Mouse (Mus musculus) gastrocnemius, adult 8-10 months (tissue): ENCODE measurements around the gene Hhatl. TPM values are rescaled to one million over a fixed set of nuclear protein-coding genes. Genes with fewer than 3 reads are reported as not detected.

ENCODE experiments used
- DNase-seq, 2 experiments: peaks; one replicate each; pipeline ENCODE4 v3.0.0; 2022; ENCODE audit warnings: low spot score in 2 of 2
- total RNA-seq, 4 experiments: library from RNA; stranded (reverse); gene quantifications; 2 replicates each; pipeline ENCODE4 v1.2.4; 2022

Hhatl gene
- 100 to 1,000 TPM; 129 to 160 (median 141) TPM for total RNA-seq

DNA sequence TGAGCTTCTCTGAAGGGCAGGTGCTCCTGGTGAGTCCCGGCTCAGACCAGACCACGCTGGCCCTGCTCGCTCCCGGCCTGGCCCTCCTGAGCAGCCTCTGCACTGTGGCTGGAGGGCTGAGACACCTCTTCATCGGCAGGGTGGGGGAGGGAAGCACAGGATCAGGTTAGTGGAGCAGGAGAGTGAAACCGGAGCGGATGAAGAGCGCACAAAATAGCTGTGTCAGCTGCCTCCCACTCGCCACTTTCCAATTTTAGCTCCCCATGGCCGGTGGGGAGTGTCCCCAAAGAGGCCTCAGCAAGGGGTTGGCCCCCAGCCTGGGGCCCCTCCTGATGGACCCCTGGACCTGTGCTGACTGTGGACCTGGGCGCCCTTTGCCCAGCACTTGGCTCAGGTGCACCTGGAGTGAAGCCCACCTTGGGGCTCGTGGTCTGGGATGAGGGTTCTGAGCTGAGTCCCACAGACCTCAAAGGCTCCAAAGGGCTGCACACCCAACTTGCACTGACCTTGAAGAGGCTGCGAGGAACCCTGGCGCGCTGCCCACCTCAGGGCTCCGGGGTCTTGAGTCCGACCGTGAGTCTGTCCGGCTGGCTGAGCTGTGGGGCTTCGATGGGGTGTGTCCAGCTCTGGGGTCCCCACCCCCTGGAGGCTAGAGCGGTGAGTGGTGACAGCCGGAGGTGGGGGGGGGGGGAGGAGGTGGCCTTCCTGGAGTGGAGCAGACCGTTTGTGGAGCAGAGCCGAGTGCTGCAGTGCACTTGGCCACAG lies at the start of gene Hhatl:
TSS of gene Hhatl (minus strand) at position 751 of the 765 bp plus-strand sequence.
- DNase-seq = peak; percentile 72 to 80

DNA sequence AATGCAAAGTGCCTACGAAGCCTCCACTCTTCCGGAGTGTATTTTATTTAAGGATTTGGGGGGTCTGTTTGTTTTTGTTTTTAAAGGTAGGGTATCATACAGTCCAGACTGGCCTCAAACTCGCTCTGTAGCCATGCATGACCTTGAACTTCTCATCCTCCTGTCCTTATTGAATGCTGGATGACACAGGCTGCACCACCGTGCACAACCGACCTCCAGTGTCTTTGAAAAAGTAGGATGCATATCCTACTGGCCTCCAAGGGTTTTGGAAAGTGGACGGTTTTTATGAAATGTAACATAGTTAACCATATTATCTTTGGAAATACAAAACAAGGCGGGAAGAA lies 47.3 kb upstream of the Hhatl start:
- no peak for DNase-seq

DNA sequence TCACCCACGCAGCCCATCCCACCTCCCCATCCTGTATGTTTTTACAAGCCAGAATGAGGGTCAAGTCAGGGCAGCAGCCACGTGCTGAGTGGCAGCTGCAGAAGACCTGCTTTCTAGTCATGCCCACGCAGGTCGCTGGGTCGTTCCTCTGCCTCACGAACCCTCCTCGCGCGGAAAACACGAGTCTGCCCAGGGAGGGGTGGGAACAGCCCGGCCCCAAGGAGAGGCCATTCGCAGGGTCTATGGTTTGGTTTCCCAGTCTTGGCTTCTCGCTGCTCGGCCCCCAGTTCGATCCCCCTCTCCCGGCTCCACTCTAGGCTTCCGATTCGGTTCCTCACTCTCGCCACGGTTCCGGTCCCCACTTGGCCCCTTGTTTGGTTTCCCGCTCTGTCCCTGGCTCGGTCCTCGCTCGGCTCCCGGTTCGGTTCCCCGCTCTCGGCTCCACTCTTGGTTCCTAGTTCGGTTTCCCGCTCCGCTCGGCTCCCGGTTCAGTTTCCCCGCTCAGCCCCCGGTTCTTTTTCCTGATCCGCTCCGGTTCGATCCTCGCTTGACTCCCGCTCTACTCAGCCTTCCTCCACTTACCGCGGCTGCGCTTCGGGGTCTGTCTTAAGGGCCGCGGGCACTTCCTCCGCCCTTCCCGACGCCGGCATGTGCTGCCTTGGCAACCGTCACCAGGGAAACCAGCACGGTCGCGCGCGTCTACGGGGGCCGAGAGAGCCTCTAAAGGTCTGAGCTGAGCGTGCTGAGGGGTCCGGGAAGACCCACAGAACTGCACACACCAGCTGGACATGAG lies 46.7 kb upstream of the Hhatl start, which contains the start of gene Ccdc13:
TSS of gene Ccdc13 (minus strand) at position 633 of the 793 bp plus-strand sequence.
- no peak for DNase-seq

DNA sequence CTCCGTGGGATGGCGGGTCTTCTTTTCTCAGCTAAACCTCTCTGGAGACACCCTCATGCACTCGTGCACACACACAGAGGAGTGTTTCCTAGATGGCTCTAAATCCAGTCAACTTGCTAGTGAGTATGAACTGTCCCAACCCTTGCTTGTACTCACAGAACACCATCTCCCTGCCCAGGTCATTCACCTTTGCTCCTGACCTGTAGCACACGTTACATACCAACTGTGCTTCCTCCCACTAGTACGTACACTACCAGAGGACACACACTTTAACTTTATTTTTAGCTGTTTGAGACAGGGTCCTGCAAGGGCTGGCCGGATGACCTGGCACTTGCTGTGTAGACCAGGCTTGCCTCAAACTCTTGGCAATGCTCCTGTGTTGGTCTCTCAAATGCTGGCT lies 45.7 kb upstream of the Hhatl start:
- DNase-seq = no peak

DNA sequence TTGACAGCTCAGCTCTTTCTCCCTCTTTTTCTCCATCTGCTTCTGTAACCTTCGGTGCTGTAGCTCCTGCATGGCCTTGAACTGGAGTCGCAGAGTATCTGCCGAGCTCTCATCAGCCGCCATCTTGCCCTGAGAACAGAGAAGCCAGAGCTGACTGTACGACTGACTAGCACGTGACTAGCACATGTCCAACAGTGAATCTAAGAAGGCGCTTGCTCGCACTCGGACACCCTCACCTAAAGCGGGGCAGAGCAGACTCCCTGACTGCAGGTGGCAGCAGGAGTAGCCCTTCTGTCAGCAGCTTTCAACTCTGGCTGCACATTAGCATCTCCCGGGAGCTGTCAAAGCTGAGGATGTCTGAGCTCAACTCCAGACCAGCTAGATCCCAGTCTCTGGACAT lies 41.5 kb upstream of the Hhatl start:
- no peak for DNase-seq

DNA sequence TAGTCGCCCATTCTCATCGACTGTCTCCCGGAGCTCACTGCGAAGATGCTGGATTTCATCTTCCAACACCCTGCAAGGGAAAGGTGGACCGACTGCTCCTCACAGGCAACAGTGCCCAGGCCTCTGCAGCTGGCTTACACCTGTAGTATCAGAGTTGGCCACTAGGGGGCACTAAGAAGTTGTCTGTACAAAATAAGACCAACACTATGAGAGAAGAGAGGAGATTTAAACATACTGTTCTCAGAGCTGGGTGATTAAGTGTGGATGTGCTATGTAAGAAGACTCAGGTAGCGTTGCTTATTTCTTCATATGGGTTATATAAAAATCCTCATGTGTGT lies 38.6 kb upstream of the Hhatl start:
- DNase-seq = peak; percentile 58 to 74

DNA sequence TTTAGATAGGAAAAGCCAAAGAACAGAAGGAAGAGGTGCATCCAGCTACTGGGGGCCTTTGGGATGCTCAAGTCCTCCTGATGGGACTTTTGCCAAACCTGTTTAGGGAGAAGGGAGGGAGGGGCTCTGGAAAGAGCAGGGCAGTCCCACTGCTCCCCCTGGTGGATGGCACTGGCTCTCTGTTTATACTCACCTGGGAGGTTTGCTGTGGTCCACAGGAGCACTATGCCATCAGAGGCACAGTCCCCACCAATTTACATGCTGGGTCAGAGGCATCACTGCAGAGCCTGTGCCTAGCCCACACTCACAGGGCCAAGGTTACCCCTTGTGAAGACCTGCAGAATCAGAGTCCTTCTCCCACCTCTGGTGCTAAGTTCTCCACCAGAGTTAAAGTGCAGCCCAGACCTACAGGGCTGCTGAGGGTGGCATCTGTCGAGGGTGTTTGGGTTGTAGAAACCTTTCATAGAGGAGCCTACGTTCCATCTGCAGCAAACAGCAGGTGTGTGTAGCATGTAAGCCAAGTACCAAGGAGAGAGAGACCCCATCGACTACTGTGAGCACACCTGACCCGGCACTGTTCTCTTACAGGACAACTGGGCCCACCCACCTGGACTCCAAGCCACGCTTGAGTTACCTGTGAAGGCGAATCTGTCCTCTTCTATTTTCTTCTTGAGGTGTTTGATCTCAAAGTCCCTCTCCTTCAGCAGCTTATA lies 38.1 kb upstream of the Hhatl start:
- DNase-seq = peak in 1 of 2 experiments; percentile 51

DNA sequence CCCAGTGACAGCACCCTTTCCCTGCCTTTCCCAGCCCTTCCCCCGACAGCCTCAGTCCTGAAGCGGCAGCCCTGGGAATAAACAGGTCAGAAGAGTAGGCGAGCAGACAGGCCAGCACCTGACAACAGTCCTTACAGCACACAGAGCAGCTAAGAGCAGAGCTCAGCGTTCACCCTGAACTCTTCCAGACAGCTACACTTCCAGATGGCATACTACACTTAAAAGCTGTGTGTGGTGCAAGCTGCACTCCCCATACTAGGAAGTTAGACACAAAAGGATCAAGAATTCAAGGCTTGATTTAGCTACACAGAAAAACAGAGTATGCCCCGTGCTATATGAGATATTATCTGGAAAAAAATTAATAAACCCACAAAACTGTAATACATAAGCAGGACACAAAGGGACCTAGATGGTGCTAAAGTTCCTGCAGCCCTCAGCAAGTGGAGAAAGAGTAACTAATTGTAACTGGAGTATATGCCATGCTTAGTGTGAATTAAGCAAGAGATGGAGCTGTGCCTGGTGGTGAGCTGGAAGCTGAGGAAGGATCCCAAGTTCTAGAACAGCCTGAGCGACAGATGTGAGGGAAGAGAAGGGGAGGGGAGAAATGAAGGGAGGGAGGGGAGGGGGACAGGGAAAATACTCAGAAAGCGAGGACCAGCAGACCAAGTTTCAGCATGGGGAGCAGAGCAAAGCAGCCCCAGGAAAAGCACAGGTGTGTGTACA lies 37.1 kb upstream of the Hhatl start:
- no peak for DNase-seq

DNA sequence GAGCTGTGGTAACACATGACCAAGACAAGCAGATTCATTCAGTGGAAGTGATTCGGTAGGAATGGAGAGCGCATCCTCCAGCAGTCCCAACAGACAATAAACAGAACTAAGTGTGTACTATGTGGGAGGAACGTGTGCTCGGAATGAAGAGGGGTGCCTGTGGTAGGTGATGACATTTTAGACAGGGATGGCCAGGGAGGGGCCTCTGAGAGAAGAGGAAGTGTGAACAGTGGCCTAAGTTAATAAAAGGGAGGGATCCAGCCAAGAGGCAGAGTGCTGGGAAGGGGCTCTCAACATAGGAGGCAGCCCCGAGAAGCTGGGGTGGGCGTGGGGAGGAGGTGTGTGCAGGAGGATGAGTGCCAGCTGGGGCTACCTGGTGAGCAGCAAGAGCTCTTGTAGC lies 36.0 kb upstream of the Hhatl start:
- DNase-seq = no peak

DNA sequence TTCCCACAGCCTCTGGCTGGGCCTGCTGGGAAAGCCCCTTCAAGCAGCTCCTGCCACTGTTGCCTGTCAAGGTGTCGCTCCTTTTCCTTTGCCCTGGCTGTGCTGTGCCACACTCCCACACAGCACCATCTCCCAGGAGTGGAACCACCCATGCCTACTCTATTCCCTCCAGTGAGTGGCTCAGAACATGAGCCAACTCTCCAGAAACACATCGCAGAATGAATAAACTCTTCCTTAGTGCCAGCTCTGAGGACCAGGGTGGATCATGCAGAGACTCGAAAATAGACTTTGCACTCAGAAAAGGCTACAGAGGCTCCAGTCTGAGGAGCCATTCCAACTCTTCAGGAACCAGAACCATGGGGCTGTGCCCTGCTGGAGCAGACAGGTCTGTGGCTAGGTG lies 34.0 kb upstream of the Hhatl start:
- DNase-seq = no peak

DNA sequence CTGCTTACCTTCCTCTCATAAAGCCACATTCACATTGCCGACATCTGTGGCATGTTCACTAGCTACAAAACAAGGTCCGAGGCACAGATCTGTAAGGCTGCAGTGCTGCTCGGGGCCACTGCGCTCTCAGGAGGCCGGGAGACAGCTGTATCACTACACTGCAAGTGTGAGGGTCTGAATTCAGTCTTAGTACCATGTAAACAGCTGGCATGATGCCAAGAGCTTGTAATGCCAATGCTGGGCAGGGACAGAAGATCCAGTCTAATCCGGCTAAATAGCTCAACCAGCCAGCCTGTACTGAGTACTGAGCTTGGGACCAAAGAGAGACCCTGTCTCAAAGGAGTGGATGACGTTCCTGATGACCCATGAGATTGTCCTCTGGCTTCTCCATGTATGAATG lies 31.7 kb upstream of the Hhatl start:
- DNase-seq = no peak

DNA sequence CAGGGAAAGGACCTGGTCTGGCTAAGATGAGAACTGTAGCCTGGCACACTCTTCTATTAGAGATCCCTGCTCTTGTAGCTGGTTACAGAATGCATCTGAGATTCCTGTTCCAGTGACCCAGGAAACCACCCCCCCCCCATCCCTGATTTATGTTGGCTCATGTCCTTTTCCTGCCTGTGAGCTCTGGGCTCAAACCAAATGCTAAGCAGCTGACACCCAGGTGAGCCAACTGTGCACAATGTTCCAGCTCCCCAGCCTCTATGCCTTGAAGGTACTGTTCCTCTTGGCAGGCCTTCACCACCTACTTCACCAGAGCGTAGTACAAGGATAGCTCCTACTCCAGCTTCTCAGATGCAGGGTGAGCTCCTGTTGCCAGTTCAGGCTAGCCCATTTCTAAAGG lies 30.7 kb upstream of the Hhatl start:
- no peak for DNase-seq

DNA sequence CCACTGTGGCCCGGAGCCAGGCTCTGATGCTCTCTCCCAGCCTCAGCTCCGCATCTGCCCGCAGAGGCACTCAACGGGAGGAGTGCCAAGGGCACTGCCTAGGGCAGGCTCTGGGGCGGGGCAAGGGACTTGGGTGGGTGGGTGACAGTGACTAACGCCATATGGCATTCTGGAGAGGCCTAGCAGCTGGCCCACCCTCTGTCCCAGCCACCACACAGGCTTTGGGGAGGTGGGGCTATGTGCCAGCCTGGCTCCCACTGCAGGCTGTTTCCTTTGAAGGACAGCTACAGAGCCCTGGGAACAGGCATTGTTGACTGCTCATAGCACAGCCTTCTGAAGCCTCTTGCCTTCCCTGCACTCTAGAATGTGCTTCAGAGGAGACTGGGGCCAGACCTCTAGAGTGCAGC lies 30.3 kb upstream of the Hhatl start:
- no peak for DNase-seq

DNA sequence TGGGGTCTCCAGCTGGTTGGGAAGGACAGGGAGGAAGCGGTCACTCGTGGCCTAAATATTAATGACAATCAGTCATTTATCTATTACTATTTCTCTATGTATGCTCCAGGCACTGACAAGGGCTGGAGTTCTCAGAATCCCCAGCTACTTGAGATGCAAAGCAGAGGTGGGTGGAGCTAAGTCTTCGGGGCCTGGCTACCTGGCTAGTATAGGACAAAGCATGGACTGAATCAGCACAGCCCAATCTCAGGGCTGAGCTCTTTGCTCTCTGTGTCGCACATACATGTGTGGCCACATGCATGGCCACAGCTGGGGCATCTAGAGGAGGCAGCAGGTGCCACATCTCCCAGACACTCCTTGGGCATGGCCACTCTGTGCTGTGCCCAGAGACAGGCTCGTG lies 28.5 kb upstream of the Hhatl start:
- DNase-seq = no peak

DNA sequence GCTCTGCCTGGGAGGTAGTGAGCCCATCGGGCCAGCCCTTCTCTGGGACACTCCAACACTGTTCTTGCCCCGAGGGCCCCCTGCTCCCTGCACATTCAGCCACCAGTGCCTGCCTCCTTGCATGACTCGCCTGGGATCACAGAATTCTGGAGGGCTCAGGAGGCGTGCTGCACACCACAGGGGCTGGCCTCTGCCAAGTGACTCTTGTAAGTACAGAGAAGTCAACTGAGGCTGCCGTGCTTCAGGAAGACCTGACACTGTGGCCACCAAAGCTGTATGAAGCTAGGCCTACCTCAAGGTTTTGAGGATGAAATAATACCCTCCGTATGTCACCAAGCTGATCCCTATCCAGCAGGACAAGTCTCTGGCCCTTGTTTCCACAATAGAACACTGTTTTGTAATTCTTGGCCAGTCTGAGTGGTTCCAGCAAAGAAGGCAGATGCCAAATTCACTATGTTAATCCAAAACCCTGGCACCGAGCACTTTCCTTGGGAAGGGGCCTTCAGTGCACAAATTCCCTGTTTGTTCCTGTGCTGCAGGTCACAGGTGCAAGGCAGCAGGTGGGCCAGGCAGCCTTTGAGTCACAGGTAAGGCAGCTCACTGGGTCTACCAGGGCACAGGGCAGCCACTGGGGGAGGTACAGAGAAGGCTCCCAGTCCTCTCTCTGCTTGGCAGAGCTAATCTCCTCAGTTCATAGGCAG lies 27.6 kb upstream of the Hhatl start:
- DNase-seq = no peak

DNA sequence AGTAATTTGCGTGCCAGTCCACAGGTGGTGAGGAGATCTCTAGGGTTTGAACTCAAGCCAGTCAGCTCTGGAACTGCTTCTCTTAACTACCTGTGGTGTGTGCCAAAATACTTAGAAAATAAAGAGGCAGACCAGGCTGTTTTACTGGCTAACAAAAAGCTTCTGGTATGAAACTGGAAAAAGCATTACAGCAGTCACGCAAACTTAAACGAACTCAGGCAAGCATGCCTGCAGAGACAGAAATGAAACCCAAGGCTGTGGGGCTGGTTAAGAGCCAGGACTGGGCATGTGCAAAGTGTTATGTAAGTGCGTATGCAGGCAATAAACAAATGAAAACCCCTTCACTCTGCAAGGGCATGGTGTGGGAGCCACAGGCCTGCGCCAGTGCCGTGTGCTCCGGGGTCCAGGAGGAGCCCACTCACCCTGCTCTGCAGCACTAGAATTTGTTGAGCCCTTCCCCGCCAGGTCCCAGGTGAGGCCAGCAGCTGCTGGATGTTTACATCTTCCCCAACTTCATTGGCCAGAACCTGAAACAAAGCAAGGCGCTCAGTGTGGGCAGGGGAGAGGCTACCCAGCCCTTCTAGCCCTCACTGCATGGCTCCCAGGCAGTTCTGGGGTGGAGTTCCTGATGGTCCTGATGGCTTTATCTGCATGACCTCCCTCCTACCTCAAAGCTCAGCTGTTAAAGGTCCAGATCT lies 26.9 kb upstream of the Hhatl start:
- DNase-seq = peak in 1 of 2 experiments; percentile 66

DNA sequence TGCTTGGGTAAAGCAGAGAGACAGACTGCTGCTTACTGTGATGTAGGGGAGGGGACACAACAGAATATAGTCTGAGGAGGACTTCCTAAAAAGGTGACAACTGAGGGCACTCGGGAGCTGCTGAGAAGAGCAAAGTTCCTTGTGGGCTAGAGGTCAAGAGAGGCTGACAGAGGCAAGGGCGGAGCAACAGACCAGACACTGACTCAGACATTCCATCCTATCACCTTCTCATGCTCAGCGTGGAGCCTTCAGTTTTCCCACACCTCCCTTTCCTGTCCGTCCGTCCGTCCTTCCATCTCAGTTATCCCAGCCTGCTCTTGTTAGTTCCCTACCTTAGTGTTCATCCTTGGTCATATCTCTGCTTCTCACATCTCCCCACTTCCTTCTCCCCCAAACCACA lies 22.9 kb upstream of the Hhatl start:
- no peak for DNase-seq

DNA sequence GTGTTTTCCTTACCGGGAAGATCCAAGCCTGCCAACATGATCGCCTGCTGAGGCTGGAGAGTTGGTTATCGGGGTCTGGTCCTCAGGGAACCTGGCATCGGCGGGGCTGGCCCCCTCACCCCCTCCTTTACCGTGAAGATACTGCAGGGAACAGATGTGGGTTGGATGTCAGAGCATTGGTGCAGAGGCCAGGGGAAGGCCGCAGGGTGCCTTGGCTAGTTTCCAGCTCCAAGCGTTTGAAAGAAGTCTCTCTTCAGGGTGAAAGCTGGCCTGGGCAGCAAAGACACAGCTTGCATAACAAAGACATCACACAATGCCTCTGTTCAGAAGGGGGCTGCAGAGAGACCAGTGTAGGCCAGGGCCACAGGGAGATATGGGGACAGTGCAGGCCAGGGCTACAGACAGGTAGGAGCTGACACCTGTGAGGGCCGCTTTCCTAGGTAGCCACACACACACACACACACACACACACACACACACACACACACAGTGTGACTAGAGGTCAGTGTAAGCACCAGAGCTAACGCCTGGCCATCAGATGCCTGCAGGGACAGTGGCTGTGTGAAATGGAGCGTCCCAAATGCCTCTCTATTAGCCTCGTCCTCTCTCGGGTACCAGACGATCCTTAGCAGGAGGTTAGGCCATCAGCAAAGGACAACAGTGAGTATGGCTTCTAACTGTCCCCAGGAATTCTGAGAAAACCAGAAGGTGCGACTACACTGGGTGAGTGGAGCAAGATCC lies 17.9 kb upstream of the Hhatl start:
- DNase-seq = no peak

DNA sequence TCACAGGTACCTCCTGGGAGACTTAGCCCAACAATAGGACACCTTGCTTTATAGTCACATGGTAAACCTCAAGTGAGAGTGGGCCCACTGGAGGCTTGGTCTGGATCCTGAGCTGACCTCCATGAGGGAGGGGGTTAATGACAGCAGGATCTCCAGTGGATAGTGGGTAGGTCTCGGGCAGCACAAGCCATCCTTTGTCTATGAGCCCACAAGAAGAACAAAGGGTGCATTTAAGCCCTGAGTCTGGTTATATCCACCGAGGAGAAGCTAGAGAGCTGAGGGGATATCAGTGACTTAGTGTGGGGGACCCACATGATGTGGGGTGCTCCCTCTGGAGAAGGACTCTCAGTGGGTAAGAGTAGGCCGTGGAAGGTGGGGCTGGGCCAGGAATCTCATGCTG lies 16.2 kb upstream of the Hhatl start:
- no peak for DNase-seq

DNA sequence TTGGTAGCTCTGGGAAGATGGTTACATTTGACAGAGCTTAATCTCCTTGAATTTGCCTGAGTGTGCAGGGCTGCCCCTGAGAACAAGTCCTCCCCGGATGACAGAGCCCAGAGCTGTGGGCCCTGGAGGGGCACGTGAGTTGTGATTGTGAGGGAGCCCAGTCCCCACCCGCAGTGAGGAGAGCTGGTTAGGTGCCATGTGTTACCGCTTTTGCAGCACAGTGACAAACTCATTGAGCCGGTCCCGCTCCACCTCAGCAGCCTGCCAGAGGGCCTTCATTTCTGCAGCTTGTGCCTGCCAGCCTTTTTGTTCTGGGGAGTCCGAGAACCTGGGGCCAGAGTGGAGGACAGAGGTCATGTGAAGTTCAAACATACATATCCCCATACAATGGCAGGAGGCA lies 15.6 kb upstream of the Hhatl start:
- no peak for DNase-seq
